Mouse (Mus musculus): ENCODE results near the gene Ltb4r2.

Gene Ltb4r2

DNA sequence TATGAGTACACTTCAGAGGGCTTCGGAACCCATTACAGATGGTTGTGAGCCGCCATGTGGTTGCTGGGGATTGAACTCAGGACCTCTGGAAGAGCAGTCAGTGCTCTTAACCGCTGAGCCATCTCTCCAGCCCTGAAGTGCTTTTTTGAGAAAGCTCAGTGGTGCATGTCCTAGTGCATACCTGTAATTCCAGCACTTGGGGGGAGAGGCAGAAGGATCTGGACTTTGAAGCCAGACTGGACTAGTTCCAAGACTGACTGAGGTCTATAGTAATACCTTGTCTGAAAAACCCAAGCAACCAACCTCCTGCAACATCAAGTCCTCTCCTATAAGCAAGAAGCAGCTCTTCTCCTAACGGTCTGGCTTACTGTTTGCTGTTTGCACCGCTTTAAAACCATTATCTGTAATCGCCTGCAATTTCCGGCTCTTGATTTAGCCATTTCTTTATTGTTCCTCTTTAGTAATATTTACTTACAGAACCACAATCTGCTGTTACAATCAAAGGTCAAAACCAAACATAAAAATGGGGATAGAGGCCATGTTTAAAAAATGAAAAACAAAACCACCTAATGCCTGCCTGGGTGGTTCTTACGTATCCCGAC, 24.0 kb upstream of the Ltb4r2 start:
- no peak for DNase-seq (ENCODE audit: low read depth, low spot score)

- DNase-seq (ENCODE audit: low read depth, low spot score), result peak; percentile 82
Measured at GRCm38 (mm10) chr14:55743711-55744110, 17.5 kb upstream of the Ltb4r2 start.

DNA sequence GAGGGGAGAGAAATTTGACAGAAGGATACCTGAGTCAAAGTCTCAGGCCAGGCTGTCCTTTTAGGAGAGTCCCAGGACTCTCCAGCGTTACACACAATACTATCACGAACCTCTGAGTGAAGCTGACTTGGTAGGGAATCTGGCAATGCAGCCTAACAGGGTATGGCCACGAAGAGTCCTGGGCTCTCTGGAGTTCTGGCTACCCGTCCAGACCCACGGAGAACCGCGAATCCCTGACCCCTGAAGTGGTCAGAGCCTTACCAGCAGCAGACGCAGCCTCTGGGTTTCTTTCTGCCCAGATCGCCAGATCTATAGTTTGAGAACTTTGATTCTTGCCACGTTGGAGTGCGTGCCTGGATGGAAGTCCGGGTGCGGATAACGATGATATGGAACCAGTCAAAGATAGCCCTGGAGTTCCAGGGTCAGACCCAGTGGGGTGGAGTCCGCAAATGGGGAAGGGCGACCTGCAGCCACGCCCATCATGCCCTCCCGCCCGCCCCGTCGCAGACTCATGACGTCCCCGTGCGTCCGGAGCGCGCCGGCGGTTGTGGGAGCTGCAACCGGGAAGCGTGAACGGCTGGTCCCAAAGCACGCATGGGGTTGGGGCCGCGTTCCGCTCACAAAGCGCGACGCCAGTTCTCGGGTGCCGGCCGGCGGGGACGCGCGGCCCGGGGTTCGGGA, 15.9 kb upstream of the Ltb4r2 start, which contains the start of the genes Dhrs1 and Nop9:
Gene Dhrs1, minus strand, starts transcription at position 511 of the 681 bp plus-strand sequence.
Gene Nop9, plus strand, starts transcription at position 514 of the 681 bp plus-strand sequence.
- peak; percentile 90 for DNase-seq (ENCODE audit: low read depth, low spot score)

DNA sequence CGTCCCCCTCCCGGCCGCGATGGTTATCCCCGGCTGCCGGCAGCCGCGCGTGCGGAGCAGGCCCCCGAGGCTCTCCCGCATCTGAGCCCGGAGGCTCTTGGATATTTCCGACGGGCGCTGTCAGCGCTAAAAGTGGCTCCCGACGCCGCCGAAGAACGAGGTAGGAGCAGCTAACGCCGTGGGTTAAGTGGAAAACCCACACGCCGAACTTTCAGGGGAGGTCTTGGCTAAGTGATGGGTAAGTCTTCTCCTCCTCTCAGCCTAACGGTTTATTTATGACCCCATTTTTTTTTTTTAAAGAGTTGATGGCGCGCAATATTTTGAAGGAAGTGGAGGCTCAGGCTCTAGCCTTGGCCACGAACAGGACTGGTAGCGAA, 15.4 kb upstream of the Ltb4r2 start:
- DNase-seq (ENCODE audit: low read depth, low spot score), result no peak

GRCm38 (mm10) chr14:55747051-55747847, 14.0 kb upstream of the Ltb4r2 start:
- DNase-seq (ENCODE audit: low read depth, low spot score), result peak; percentile 40

GRCm38 (mm10) chr14:55757566-55757965, 3.7 kb upstream of the Ltb4r2 start:
- no peak for DNase-seq (ENCODE audit: low read depth, low spot score)

DNA sequence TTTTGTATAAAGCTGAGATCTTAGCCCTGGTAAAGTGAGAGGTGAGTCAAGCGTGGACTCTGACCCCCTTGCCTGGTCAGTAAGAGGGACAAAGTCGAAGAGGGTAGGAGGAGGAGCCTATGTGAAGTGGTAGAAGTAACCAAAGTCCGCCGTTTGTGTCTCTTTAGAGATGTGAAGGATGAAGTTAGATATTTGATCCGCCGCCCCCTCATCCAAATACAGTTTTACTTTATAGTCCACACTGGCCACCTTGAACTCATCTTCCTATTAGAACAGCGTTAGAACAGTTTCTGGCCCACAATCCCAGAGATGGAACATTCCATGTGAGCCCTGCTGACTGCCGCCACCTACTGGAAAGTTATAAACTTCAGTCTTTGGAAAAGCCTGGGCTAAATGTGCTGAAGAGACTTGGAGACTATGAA, 2.9 kb upstream of the Ltb4r2 start, which contains the start of gene Cideb:
Gene Cideb, minus strand, starts transcription at position 96 of the 422 bp plus-strand sequence.
- DNase-seq (ENCODE audit: low read depth, low spot score), result peak; percentile 79

- DNase-seq (ENCODE audit: low read depth, low spot score), result peak; percentile 84
Measured at GRCm38 (mm10) chr14:55760156-55760555, 1.1 kb upstream of the Ltb4r2 start.

DNA sequence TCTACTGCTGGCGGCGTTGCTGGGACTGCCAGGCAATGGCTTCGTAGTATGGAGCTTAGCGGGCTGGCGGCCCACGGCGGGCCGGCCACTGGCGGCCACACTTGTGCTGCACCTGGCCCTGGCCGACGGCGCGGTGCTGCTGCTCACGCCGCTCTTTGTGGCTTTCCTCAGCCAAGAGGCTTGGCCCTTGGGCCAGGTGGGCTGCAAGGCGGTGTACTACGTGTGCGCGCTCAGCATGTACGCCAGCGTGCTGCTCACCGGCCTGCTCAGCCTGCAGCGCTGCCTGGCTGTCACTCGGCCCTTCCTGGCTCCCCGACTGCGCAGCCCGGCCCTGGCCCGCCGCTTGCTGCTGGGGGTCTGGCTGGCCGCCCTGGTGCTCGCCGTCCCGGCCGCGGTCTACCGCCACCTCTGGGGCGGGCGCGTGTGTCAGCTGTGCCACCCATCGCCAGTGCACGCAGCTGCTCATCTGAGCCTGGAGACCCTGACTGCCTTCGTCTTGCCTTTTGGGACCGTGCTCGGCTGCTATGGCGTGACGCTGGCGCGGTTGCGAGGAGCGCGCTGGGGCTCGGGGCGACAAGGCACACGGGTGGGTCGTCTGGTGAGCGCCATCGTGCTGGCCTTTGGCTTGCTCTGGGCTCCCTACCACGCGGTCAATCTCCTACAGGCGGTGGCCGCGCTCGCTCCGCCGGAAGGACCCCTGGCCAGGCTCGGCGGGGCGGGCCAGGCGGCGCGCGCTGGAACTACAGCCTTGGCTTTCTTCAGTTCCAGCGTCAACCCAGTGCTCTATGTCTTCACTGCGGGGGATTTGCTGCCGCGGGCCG, 983 bp downstream of the Ltb4r2 start:
- DNase-seq (ENCODE audit: low read depth, low spot score), result peak; percentile 66

DNA sequence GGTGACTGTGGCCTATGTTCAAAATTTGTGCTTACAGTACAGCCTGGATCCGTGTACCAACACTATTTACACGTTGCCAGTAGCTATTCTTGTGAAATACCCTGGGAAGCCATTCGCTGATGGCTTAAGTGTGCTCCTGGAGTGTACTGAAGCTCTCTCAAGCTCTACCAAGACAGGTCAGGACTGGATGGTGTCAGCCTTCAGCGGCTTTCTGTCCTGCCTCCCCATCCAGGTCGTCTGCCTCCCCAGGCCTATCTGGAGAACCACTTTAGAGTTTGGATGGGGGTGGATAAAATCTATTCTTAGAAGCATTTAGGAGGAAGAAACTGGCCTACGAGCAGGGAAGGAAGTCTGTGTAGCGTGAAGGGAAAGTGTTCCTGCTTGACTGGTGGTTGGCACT, 1.9 kb downstream of the Ltb4r2 start:
- no peak for DNase-seq (ENCODE audit: low read depth, low spot score)

GRCm38 (mm10) chr14:55765696-55766095, 4.5 kb downstream of the Ltb4r2 start, which contains the start of gene Ltb4r1:
Ltb4r1 (plus strand) TSS chr14:55765962.
- no peak for DNase-seq (ENCODE audit: low read depth, low spot score)

GRCm38 (mm10) chr14:55767519-55768414, 6.5 kb downstream of the Ltb4r2 start:
- no peak for DNase-seq (ENCODE audit: low read depth, low spot score)

GRCm38 (mm10) chr14:55768555-55768954, 7.3 kb downstream of the Ltb4r2 start:
- DNase-seq (ENCODE audit: low read depth, low spot score), result no peak

DNA sequence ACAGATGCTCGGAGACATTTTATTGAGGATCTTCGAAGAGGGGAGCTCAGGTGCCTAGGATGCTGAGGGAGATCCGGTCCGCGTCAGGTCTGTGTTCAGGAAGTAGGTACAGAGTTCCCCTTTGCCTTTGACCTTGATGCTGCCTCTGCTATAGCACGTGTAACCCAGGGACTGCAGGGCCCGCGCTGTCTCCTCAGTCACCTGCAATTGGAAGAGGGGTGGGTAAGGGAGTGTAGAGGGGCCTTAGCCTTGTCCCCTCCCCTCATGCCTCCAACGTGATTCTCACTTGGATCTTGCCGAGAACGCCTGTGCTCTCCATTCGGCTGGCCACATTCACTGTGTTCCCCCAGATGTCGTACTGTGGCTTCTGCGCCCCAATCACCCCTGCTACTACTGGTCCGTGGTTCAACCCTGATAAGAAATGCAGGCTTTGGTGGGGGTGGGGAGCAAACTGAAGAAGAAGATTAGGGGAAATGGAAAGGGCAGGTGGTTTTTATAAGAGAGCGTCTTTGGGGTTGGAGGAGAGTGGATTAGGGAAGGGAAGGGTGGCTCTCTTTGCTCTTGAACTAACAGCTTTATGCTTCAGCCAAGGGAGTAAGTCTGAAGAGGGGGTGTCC, 8.0 kb downstream of the Ltb4r2 start:
- no peak for DNase-seq (ENCODE audit: low read depth, low spot score)

DNA sequence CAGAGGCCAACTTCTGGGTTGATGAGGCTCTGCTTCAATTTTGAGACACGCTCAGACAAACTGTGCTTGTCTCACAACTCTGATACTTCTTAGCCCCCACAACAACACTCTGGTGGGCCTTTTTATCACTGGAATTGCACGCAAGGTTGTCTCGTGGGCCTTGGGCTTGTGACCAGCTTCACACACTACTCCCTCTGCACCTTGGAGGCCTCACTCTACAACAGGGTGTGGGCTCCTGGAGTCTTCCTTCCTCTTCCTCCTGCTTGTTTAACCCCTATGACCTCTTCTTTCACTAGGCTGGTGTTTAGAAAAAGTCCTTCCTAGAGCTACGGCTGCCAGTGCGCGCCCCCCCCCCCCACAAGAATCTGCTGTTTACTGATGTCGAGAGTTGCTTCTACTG, 15.5 kb downstream of the Ltb4r2 start:
- no peak for DNase-seq (ENCODE audit: low read depth, low spot score)

DNA sequence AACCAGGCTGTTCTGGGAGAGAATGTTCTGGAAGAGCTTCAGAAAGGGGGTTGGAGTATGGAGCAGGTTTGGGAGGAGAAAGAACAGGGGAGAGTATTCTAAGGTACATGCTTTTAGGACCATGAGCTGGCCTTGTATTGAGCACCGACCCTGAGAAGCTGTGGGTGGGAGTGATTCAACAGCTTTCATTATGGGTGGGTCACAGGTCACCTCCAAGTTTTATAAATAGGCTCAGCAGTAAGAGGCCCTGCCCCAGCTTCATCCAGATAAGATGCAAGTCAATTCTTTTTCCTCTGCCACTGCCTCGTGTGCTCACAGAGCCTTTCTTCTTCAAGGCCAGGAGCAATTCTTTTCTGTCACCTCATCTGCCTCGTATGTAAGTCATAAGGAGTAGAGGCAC, 15.9 kb downstream of the Ltb4r2 start:
- no peak for DNase-seq (ENCODE audit: low read depth, low spot score)

DNA sequence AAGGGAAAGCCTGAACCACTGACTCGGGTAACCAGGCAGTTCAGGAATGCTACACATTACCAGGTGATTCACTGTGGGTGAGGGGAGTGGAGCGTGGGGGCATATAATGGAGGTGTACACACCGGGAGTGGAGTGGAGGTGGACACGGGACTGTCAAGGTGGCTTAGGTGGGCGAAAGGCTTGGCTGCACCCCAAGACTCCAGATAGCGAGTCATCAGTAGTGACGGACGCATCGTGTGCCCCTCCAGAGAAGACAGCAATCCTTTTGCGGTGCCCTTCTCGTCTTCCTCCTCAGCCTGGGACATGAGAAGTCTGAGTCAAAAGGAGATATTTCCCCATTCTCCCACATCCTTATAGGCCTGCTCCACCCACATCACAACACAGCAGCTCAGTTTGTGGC, 16.6 kb downstream of the Ltb4r2 start:
- no peak for DNase-seq (ENCODE audit: low read depth, low spot score)

GRCm38 (mm10) chr14:55778686-55779085, 17.5 kb downstream of the Ltb4r2 start:
- no peak for DNase-seq (ENCODE audit: low read depth, low spot score)

DNA sequence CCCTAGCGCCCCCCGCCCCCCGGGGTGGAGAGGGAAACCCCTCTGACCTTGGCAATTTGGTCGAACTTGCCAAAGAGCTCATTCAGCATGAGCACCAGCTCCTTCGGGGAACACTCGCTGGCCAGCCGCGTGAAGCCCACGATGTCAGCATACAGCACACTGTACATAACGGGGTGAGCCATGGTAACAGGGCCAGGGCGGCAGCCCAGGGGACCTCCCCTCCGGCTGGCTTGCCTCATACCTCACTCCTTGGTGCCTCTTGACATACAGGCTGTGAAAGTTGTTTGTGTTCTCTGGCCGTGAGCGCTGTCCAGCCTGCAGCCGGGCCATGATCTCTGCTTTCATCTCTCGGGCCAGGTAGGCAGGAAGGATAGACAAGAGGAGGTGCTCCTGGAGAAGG, 18.4 kb downstream of the Ltb4r2 start:
- DNase-seq (ENCODE audit: low read depth, low spot score), result no peak

DNA sequence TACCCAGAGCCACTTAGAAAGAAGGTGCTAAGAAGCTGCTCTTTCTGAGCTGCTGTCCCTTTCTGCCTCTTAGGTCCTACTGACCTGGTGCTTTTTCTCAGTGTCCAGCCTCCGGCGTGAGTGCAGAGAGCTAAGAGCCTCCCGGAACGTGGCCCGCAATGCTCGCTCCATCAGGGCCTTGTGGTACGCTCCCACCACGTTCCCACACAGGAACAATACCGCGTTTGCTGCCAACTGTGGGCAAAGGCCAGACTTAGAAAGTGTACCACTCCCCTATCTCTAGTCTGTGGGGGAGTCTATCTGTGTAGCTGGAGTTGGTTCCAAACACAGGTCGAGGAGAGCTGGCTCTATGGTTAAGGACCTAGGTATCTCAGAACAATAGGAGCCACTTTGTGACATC, 19.5 kb downstream of the Ltb4r2 start:
- no peak for DNase-seq (ENCODE audit: low read depth, low spot score)

Measured in R1 (cell line).